Mouse (Mus musculus) ES-Bruce4 (cell line): Measurements from ENCODE around the gene Mybl2. TPM values are rescaled to one million over a fixed set of nuclear protein-coding genes. Genes with fewer than 3 reads are reported as not detected.

Experiments used
- H3K27ac ChIP-seq: 2 replicates; pipeline ENCODE4 v1.5.1; 2012; ENCODE audit warnings: low read length, inconsistent platforms; ENCODE audit not compliant: insufficient read depth
- H3K27me3 ChIP-seq: 2 replicates; pipeline ENCODE4 v1.6.1; 2012; ENCODE audit warnings: mild to moderate bottlenecking, low read length, inconsistent platforms; ENCODE audit not compliant: control insufficient read depth, poor library complexity, insufficient read depth, severe bottlenecking
- H3K36me3 ChIP-seq: 2 replicates; pipeline ENCODE4 v1.6.1; 2012; ENCODE audit warnings: inconsistent platforms, mild to moderate bottlenecking, low read length, moderate library complexity; ENCODE audit not compliant: control insufficient read depth, poor library complexity, insufficient read depth, severe bottlenecking
- H3K4me1 ChIP-seq: one replicate; pipeline ENCODE4 v1.8.1; 2011; ENCODE audit warnings: low read length; ENCODE audit not compliant: control insufficient read depth, insufficient read depth
- H3K4me3 ChIP-seq: 2 replicates; pipeline ENCODE4 v1.5.1; 2011; ENCODE audit warnings: low read depth, mild to moderate bottlenecking, low read length
- H3K9ac ChIP-seq: 2 replicates; pipeline ENCODE4 v1.6.1; 2012; ENCODE audit warnings: low read depth, mild to moderate bottlenecking, inconsistent platforms; ENCODE audit not compliant: poor library complexity, severe bottlenecking
- H3K9me3 ChIP-seq: replicated peaks from 2 replicates; pipeline ENCODE4 v1.6.1; 2012; ENCODE audit warnings: mild to moderate bottlenecking, low read length, inconsistent platforms; ENCODE audit not compliant: control insufficient read depth, poor library complexity, insufficient read depth, severe bottlenecking
- CTCF ChIP-seq: IDR thresholded peaks from one replicate; pipeline ENCODE4 v1.8.1; 2011; ENCODE audit warnings: low read depth, low read length
- EP300 ChIP-seq: IDR thresholded peaks from 2 replicates; pipeline ENCODE4 v1.6.1; 2011; ENCODE audit warnings: low read depth, low read length; ENCODE audit not compliant: insufficient read depth
- POLR2A ChIP-seq: IDR thresholded peaks from one replicate; pipeline ENCODE4 v1.8.1; 2011; ENCODE audit warnings: low read length; ENCODE audit not compliant: insufficient read depth
- polyA plus RNA-seq: library from polyadenylated mRNA; stranded (reverse); fragments of >200 nt; gene quantifications from 2 replicates; pipeline ENCODE4 v1.2.4, GENCODE M21; 2011; ENCODE audit warnings: low read depth; ENCODE audit not compliant: missing spikeins, insufficient read depth, insufficient read length

Mybl2 gene
- 471 and 519 TPM in 2 replicates for polyA plus RNA-seq

- H3K4me3 ChIP-seq, result peak within 1 kb of the TSS; percentile 100
- peak within 1 kb of the TSS; percentile 96 for H3K9ac ChIP-seq
- H3K36me3 ChIP-seq, result peaks cover 13% of the 10 kb centered on the region
- no peaks in the 10 kb centered on the region for H3K9me3 ChIP-seq
- no peak for TF ChIP-seq CTCF
- TF ChIP-seq EP300, result 0 out of 2 replicates have a peak, but pooled peaks have one; percentile 35
- peak; percentile 85 for TF ChIP-seq POLR2A
- H3K27me3 ChIP-seq, result no peaks in the 10 kb centered on the region
- peak within 1 kb of the TSS; percentile 100 for H3K27ac ChIP-seq
- no peaks in the 10 kb centered on the region for H3K4me1 ChIP-seq
Measured at GRCm38 (mm10) chr2:163054335-163054840, at the start of gene Mybl2. Gene Mybl2, plus strand, starts transcription at chr2:163054687.

GRCm38 (mm10) chr2:163007299-163007698 lies 47.2 kb upstream of the Mybl2 start:
- 0 out of 2 replicates have a peak, but pooled peaks cover 2% of the 10 kb centered on the region for H3K9me3 ChIP-seq
- no peaks in the 10 kb centered on the region for H3K36me3 ChIP-seq
- H3K27ac ChIP-seq, result no peak overlapping the region
- H3K4me3 ChIP-seq, result no peak overlapping the region
- TF ChIP-seq CTCF (no peak), EP300 (no peak), POLR2A (no peak)
- H3K9ac ChIP-seq, result no peak overlapping the region
- H3K4me1 ChIP-seq, result no peaks in the 10 kb centered on the region
- H3K27me3 ChIP-seq, result no peaks in the 10 kb centered on the region

DNA sequence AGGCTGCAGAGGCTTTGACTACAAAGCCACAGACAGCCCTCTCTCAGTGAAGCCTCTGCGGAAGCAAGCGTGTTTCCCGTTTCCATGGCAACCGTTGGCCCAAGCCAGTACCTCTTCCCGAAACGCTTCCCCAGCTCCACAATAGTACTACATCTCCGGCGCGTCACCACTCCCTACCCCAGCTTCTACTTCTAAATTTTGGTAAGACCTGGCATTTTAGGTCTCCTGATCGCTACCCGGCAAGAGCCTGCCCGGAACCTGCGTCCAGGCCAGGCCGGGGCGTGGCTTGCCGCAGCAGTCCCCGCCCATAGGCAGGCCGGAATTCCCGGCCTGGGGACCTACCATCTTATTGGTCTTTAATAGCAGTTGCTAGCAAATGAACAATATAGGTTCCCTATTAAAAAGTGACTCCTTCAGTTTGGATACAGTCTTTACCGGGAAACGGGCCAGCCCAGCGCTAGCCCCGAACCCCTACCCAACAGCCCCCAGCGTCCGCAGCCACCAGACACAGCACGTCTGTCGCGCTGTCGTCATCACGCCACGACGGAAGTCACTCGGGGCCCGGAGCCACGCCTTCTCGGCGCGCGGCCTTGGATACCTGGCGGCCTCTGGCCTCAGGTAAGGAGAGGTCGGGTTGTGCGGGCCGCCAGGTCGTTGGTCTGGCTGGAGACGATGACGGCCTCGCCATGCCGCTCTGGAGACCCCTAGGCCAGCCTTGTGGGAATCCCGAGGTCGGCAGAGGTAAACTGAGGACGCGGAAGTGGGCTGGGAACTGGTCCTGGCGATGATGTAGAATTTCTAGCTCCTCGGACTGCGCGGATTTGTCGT lies 37.4 kb upstream of the Mybl2 start, which contains the start of gene Ift52:
TSS of gene Ift52 (plus strand) at position 439 of the 828 bp plus-strand sequence.
- no peaks in the 10 kb centered on the region for H3K36me3 ChIP-seq
- H3K27ac ChIP-seq, result peak within 1 kb of the TSS; percentile 32
- peak within 1 kb of the TSS; percentile 69 for H3K9ac ChIP-seq
- H3K4me1 ChIP-seq, result no peaks in the 10 kb centered on the region
- TF ChIP-seq POLR2A (no peak), EP300 (0 out of 2 replicates have a peak, but pooled peaks have one; percentile 15), CTCF (no peak)
- H3K4me3 ChIP-seq, result peak within 1 kb of the TSS; percentile 92
- H3K27me3 ChIP-seq, result no peaks in the 10 kb centered on the region
- H3K9me3 ChIP-seq, result no peaks in the 10 kb centered on the region

DNA sequence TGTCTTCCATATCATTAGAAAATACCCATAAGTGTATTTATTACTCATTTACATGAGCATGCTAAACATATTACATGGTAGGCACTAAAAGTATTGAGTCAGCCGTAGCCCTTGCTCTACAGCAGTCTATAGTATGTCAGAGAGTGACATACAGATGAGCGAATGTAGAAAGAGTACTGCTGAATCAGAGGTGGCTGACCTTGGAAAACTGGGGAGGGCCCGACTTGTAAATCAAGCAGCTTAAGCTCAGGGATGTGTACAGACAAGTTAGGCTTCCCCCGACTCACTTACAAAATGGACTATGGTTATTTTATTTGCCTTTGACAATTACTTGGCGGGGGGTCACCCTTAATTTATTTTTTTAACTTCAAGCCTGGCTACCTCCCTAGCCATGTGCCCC lies 23.2 kb upstream of the Mybl2 start:
- Histone ChIP-seq H3K4me1 (peaks cover 11% of the 10 kb centered on the region), H3K27ac (peak overlapping the region; percentile 97), H3K9ac (peak overlapping the region; percentile 55), H3K27me3 (no peaks in the 10 kb centered on the region), H3K36me3 (peaks cover 12% of the 10 kb centered on the region), H3K9me3 (no peaks in the 10 kb centered on the region), H3K4me3 (no peak overlapping the region)
- TF ChIP-seq POLR2A (no peak), EP300 (no peak), CTCF (no peak)

GRCm38 (mm10) chr2:163031757-163032156 lies 22.7 kb upstream of the Mybl2 start:
- Histone ChIP-seq H3K4me3 (no peak overlapping the region), H3K9me3 (no peaks in the 10 kb centered on the region), H3K27me3 (no peaks in the 10 kb centered on the region), H3K36me3 (peaks cover 10% of the 10 kb centered on the region), H3K4me1 (peaks cover 15% of the 10 kb centered on the region), H3K27ac (peak overlapping the region; percentile 97), H3K9ac (peak overlapping the region; percentile 55)
- peak; percentile 90 for TF ChIP-seq EP300
- TF ChIP-seq POLR2A, result no peak

GRCm38 (mm10) chr2:163032622-163033021 lies 21.9 kb upstream of the Mybl2 start:
- H3K9ac ChIP-seq, result 0 out of 2 replicates have a peak overlapping the region, but pooled peaks have one; percentile 7
- peaks cover 10% of the 10 kb centered on the region for H3K36me3 ChIP-seq
- no peak overlapping the region for H3K4me3 ChIP-seq
- no peaks in the 10 kb centered on the region for H3K9me3 ChIP-seq
- peaks cover 15% of the 10 kb centered on the region for H3K4me1 ChIP-seq
- H3K27me3 ChIP-seq, result no peaks in the 10 kb centered on the region
- H3K27ac ChIP-seq, result peak overlapping the region; percentile 97
- TF ChIP-seq POLR2A, result no peak
- TF ChIP-seq EP300, result peak; percentile 78
